Mouse (Mus musculus) embryonic facial prominence, embryonic 13.5 days (tissue): ENCODE measurements around the gene Trmt112. TPM values are rescaled to one million over a fixed set of nuclear protein-coding genes. Genes with fewer than 3 reads are reported as not detected.

ENCODE experiments used
- ATAC-seq: fragments of 200-750 bp; cut with Nextera tagmentation; 2 replicates; pipeline ENCODE4 v1.8.0; 2017; ENCODE audit warnings: low read depth; ENCODE audit not compliant: insufficient number of reproducible peaks, insufficient read depth, low FRiP score, low TSS enrichment
- H3K27ac ChIP-seq: fragments of 300-500 bp; sonication (generic); 2 replicates; pipeline ENCODE4 v1.5.1; 2015; ENCODE audit warnings: moderate library complexity, mild to moderate bottlenecking, inconsistent platforms
- H3K27me3 ChIP-seq: fragments of 300-500 bp; sonication (generic); 2 replicates; pipeline ENCODE4 v1.6.1; 2015; ENCODE audit warnings: mild to moderate bottlenecking, inconsistent platforms
- H3K36me3 ChIP-seq: fragments of 300-500 bp; sonication (generic); 2 replicates; pipeline ENCODE4 v1.6.1; 2015; ENCODE audit warnings: mild to moderate bottlenecking, inconsistent platforms
- H3K4me1 ChIP-seq: fragments of 300-500 bp; sonication (generic); 2 replicates; pipeline ENCODE4 v1.6.1; 2015; ENCODE audit warnings: inconsistent platforms
- H3K4me2 ChIP-seq: fragments of 300-500 bp; sonication (generic); 2 replicates; pipeline ENCODE4 v1.6.1; 2015; ENCODE audit warnings: moderate library complexity, mild to moderate bottlenecking, inconsistent platforms
- H3K4me3 ChIP-seq: fragments of 300-500 bp; sonication (generic); 2 replicates; pipeline ENCODE4 v1.5.1; 2015; ENCODE audit warnings: mild to moderate bottlenecking, inconsistent platforms
- H3K9ac ChIP-seq: fragments of 300-500 bp; sonication (generic); 2 replicates; pipeline ENCODE4 v1.6.1; 2015; ENCODE audit warnings: mild to moderate bottlenecking, inconsistent platforms
- H3K9me3 ChIP-seq: fragments of 300-500 bp; sonication (generic); 2 replicates; pipeline ENCODE4 v1.6.1; 2016; ENCODE audit warnings: inconsistent platforms
- WGBS: fragments of 180-500 bp; shearing (Covaris S2); methylation state at CpG from one replicate; pipeline ENCODE4 v1.1.7; 2015; ENCODE audit warnings: mixed read lengths; 5-methylcytosine and 5-hydroxymethylcytosine counted together
- microRNA-seq: library from miRNA; unstranded; fragments of <30 nt; microRNA quantifications from one replicate; pipeline ENCODE4, GENCODE M21; 2016
- polyA plus RNA-seq: library from polyadenylated mRNA; unstranded; fragments of >200 nt; fragmentation: Nextera tagmentation; extraction: Ambion mirVana; gene quantifications from 2 replicates; pipeline ENCODE4 v1.2.1, GENCODE M21; 2015

The Trmt112 gene
- polyA plus RNA-seq, 1 experiment from 2014 or later: 176 TPM

- 65% methylated on average over 9 of the region's 9 CpGs for WGBS
- Histone ChIP-seq H3K4me1 (peaks cover 24% of the 10 kb centered on the region), H3K9me3 (no peaks in the 10 kb centered on the region), H3K4me2 (no peak overlapping the region), H3K27me3 (no peaks in the 10 kb centered on the region), H3K9ac (no peak overlapping the region), H3K27ac (no peak overlapping the region), H3K4me3 (no peak overlapping the region), H3K36me3 (peaks cover 52% of the 10 kb centered on the region)
- ATAC-seq: no peak
Observed at GRCm38 (mm10) chr19:6954046-6954445, 44.5 kb downstream of the Trmt112 start.

GRCm38 (mm10) chr19:6955424-6955823, 45.9 kb downstream of the Trmt112 start:
- no peak overlapping the region for H3K9ac ChIP-seq
- peaks cover 14% of the 10 kb centered on the region for H3K4me1 ChIP-seq
- H3K4me3 ChIP-seq: no peak overlapping the region
- WGBS: 83% methylated on average over 7 of the region's 7 CpGs
- no peak for ATAC-seq
- H3K27me3 ChIP-seq: no peaks in the 10 kb centered on the region
- no peak overlapping the region for H3K27ac ChIP-seq
- H3K36me3 ChIP-seq: peaks cover 66% of the 10 kb centered on the region
- no peaks in the 10 kb centered on the region for H3K9me3 ChIP-seq
- H3K4me2 ChIP-seq: no peak overlapping the region

GRCm38 (mm10) chr19:6956461-6956860, 47.0 kb downstream of the Trmt112 start:
- Histone ChIP-seq H3K36me3 (peaks cover 75% of the 10 kb centered on the region), H3K27me3 (no peaks in the 10 kb centered on the region), H3K9me3 (no peaks in the 10 kb centered on the region), H3K27ac (no peak overlapping the region), H3K4me3 (no peak overlapping the region), H3K4me1 (peaks cover 14% of the 10 kb centered on the region), H3K4me2 (no peak overlapping the region), H3K9ac (no peak overlapping the region)
- WGBS: 83% methylated on average over 10 of the region's 10 CpGs
- ATAC-seq: no peak

Small RNA genes lying within 50 kb of the gene (microRNA-seq; reads per million reads assigned to microRNA genes)
- gene Mir6990: 0.55 reads per million

Other genes with a start within 250 kb of the Trmt112 start
- gene Rps6ka4, start 69.1 kb upstream of the Trmt112 start, polyA plus RNA-seq: 20.9 and 24.3 TPM in 2 replicates
- gene Ccdc88b, start 51.5 kb upstream of the Trmt112 start, polyA plus RNA-seq: 0.25 and 0.88 TPM in 2 replicates
- 239 and 251 TPM in 2 replicates for gene Prdx5, start 408 bp downstream of the Trmt112 start, polyA plus RNA-seq
- 9.5 and 10.9 TPM in 2 replicates for gene Esrra, start 12.1 kb downstream of the Trmt112 start, polyA plus RNA-seq
- gene Catsperz, start 15.7 kb downstream of the Trmt112 start, polyA plus RNA-seq: 2.3 and 3.4 TPM in 2 replicates
- 1.2 and 1.3 TPM in 2 replicates for gene Kcnk4, start 24.8 kb downstream of the Trmt112 start, polyA plus RNA-seq
- gene Bad, start 32.2 kb downstream of the Trmt112 start, polyA plus RNA-seq: 80.0 and 83.6 TPM in 2 replicates
- 26.9 and 35.2 TPM in 2 replicates for gene Gpr137, start 32.8 kb downstream of the Trmt112 start, polyA plus RNA-seq
- gene Ppp1r14b, start 65.3 kb downstream of the Trmt112 start, polyA plus RNA-seq: 84.9 and 120 TPM in 2 replicates
- gene Plcb3, start 66.8 kb downstream of the Trmt112 start, polyA plus RNA-seq: 41.5 and 42.4 TPM in 2 replicates
- 84.4 and 95.1 TPM in 2 replicates for gene Fkbp2, start 70.8 kb downstream of the Trmt112 start, polyA plus RNA-seq
- gene Vegfb, start 78.0 kb downstream of the Trmt112 start, polyA plus RNA-seq: 53.4 and 58.6 TPM in 2 replicates
- gene Dnajc4, start 82.9 kb downstream of the Trmt112 start, polyA plus RNA-seq: 23.0 and 23.8 TPM in 2 replicates
- gene Nudt22, start 86.4 kb downstream of the Trmt112 start, polyA plus RNA-seq: 19.7 and 22.4 TPM in 2 replicates
- 11.9 and 12.4 TPM in 2 replicates for gene Trpt1, start 86.4 kb downstream of the Trmt112 start, polyA plus RNA-seq
- gene Fermt3, start 109.8 kb downstream of the Trmt112 start, polyA plus RNA-seq: 6.9 and 7.9 TPM in 2 replicates
- gene Stip1, start 130.3 kb downstream of the Trmt112 start, polyA plus RNA-seq: 211 and 240 TPM in 2 replicates
- gene Macrod1, start 147.1 kb downstream of the Trmt112 start, polyA plus RNA-seq: 7.1 and 9.0 TPM in 2 replicates
- 13.0 and 13.6 TPM in 2 replicates for gene Flrt1, start 196.0 kb downstream of the Trmt112 start, polyA plus RNA-seq